Mouse (Mus musculus): ENCODE data around the gene Irf2.

GRCm38 (mm10) chr8:46830112-46830855, 90.8 kb downstream of the Irf2 start:
- TF ChIP-seq CTCF (IDR thresholded peaks at IDR 0.05; ENCODE audit: borderline replicate concordance, extremely low read depth, insufficient read depth, insufficient read length) (no peak), POLR2A (IDR thresholded peaks at IDR 0.05; ENCODE audit: borderline replicate concordance, extremely low read depth, insufficient read depth, insufficient read length, poor library complexity, severe bottlenecking) (no peak)

Data from brain, embryonic 14.5 days (tissue).